Mouse (Mus musculus) spleen, adult 2 months (tissue): ENCODE results near the gene Zfr. TPM values are rescaled to one million over a fixed set of nuclear protein-coding genes. Genes with fewer than 3 reads are reported as not detected.

Experiments
- DNase-seq, 2 experiments: peaks; one replicate each; pipeline versions ENCODE4 v3.0.0 to v3.0.0-alpha.2; 2012 to 2021; ENCODE audit warnings: low spot score in 2 of 2, low read depth in 1 of 2
- H3K27ac ChIP-seq: fragments of 200-500 bp; 2 replicates; pipeline ENCODE4 v1.5.1; 2012; ENCODE audit warnings: low read length, inconsistent platforms; ENCODE audit not compliant: insufficient read depth
- H3K27me3 ChIP-seq: fragments of 200-500 bp; 2 replicates; pipeline ENCODE4 v1.6.1; 2012; ENCODE audit warnings: mild to moderate bottlenecking, moderate library complexity, low read length, inconsistent platforms; ENCODE audit not compliant: control insufficient read depth, insufficient read depth
- H3K36me3 ChIP-seq: fragments of 200-500 bp; 2 replicates; pipeline ENCODE4 v1.6.1; 2012; ENCODE audit warnings: mild to moderate bottlenecking, low read length, inconsistent platforms; ENCODE audit not compliant: control insufficient read depth, insufficient read depth
- H3K4me1 ChIP-seq: fragments of 200-500 bp; 2 replicates; pipeline ENCODE4 v1.6.1; 2011; ENCODE audit warnings: inconsistent platforms; ENCODE audit not compliant: control insufficient read depth, insufficient read depth, insufficient read length
- H3K4me3 ChIP-seq: fragments of 200-500 bp; 2 replicates; pipeline ENCODE4 v1.5.1; 2011; ENCODE audit warnings: mild to moderate bottlenecking, inconsistent platforms; ENCODE audit not compliant: insufficient read depth, insufficient read length; ENCODE audit errors: extremely low read depth
- CTCF ChIP-seq: fragments of 200-500 bp; IDR thresholded peaks from 2 replicates; pipeline ENCODE4 v1.5.1; 2011; ENCODE audit warnings: mild to moderate bottlenecking, inconsistent platforms; ENCODE audit not compliant: insufficient read depth, insufficient read length, insufficient replicate concordance; ENCODE audit errors: extremely low read depth
- POLR2A ChIP-seq: fragments of 200-500 bp; IDR thresholded peaks from 2 replicates; pipeline ENCODE4 v1.6.1; 2011; ENCODE audit warnings: low read depth, low read length, inconsistent platforms
- WGBS: fragments of 180-500 bp; shearing (Covaris S2); methylation state at CpG from one replicate; pipeline ENCODE4 v1.1.7; 2018; 5-methylcytosine and 5-hydroxymethylcytosine counted together
- polyA plus RNA-seq: library from polyadenylated mRNA; depleted of rRNA; stranded (reverse); fragments of >200 nt; gene quantifications from 2 replicates; pipeline ENCODE4 v1.2.3, GENCODE M21; 2012; rRNA removed

Gene Zfr
- polyA plus RNA-seq, result 77.2 and 93.5 TPM in 2 replicates

DNA sequence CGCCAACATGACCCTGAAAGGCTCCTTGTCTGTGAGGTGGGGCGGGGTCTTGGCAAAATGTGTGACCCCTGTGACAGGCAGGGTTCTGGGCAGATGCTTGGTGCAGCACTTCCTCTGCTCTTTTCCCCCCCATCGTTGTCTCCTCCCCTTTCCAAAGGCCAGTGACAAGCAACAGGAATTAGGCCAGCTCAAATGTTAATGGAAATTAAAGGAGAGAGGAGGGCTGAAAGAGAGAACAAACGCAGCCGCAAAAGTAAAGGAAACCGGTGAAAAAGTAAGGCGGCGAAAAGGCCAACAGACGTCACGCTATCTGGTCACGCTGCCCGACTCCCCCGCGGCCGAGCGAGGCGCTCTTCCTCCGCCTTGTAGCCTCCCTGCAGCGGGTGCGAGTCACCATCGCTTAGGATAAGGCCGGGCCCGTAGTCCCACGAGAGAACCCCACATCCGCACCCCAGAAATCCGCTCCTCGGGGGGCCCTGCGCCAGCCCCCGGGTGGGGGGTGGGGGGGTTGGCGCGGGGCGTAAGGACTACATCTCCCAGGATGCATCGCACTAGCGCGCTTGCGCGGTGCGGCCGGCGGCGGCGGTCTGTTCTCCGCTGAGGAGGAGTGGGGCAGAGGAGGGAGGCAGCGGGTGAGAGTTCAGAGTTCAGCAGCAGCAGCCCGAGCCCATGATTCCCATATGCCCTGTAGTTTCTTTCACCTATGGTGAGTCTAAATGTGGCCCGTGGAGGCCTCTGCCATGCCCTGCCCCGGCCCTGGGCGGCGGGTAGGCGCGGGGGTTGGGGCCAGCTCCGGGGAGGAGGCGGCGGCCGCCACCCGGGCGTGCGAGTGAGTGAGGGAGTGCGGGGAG lies at the start of gene Zfr:
Gene Zfr, plus strand, starts transcription at position 590 of the 851 bp plus-strand sequence.
- Histone ChIP-seq H3K27ac (peak within 1 kb of the TSS; percentile 88), H3K27me3 (no peaks in the 10 kb centered on the region), H3K36me3 (no peaks in the 10 kb centered on the region), H3K4me1 (peaks cover 2% of the 10 kb centered on the region), H3K4me3 (peak within 1 kb of the TSS; percentile 75)
- TF ChIP-seq CTCF (0 out of 2 replicates have a peak, but pooled peaks have one; percentile 13), POLR2A (peak; percentile 54; the same call in 1 of the 2 replicates)
- DNase-seq, result peak; percentile 80 to 88
- 1% methylated on average over 59 of the region's 59 CpGs for WGBS

DNA sequence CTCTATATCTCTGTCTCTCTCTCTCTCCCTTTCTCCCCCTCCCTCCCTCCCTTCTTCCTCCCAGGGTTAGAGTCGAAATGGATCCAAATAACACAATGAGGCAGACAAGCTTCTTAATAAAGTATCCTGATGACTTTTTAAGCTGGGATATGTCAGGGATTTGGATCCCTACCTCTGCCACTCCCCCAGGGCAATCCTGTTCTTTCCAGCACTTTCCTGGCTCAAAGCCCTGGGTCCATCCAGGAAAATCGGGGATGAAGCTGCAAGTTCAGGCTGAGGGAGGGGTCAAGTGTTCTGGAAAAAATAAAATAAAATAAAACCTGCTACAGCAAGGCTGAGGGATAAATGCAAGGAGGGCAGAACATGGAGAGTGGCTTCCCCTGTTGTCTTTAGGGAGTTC lies 49.7 kb upstream of the Zfr start:
- DNase-seq, result no peak
- no peak overlapping the region for H3K27ac ChIP-seq
- H3K27me3 ChIP-seq, result no peaks in the 10 kb centered on the region
- 87% methylated on average over 2 of the region's 2 CpGs for WGBS
- TF ChIP-seq POLR2A (no peak), CTCF (no peak)
- H3K4me1 ChIP-seq, result peaks cover 2% of the 10 kb centered on the region
- H3K4me3 ChIP-seq, result no peak overlapping the region
- no peaks in the 10 kb centered on the region for H3K36me3 ChIP-seq

GRCm38 (mm10) chr15:12068395-12069218 lies 49.0 kb upstream of the Zfr start:
- TF ChIP-seq CTCF (no peak), POLR2A (no peak)
- H3K4me1 ChIP-seq, result peaks cover 2% of the 10 kb centered on the region
- no peak overlapping the region for H3K27ac ChIP-seq
- no peaks in the 10 kb centered on the region for H3K27me3 ChIP-seq
- WGBS, result 58% methylated on average over 9 of the region's 9 CpGs
- DNase-seq, result no peak
- no peak overlapping the region for H3K4me3 ChIP-seq
- no peaks in the 10 kb centered on the region for H3K36me3 ChIP-seq

GRCm38 (mm10) chr15:12072709-12073336 lies 44.8 kb upstream of the Zfr start:
- Histone ChIP-seq H3K4me3 (no peak overlapping the region), H3K27me3 (no peaks in the 10 kb centered on the region), H3K36me3 (no peaks in the 10 kb centered on the region), H3K27ac (no peak overlapping the region), H3K4me1 (peaks cover 2% of the 10 kb centered on the region)
- DNase-seq, result no peak
- TF ChIP-seq POLR2A, result no peak
- TF ChIP-seq CTCF, result no peak
- WGBS, result 93% methylated on average over 7 of the region's 7 CpGs

GRCm38 (mm10) chr15:12074426-12074825 lies 43.2 kb upstream of the Zfr start:
- Histone ChIP-seq H3K27me3 (no peaks in the 10 kb centered on the region), H3K27ac (no peak overlapping the region), H3K4me1 (no peaks in the 10 kb centered on the region), H3K4me3 (no peak overlapping the region), H3K36me3 (no peaks in the 10 kb centered on the region)
- TF ChIP-seq CTCF, result no peak
- TF ChIP-seq POLR2A, result no peak
- DNase-seq, result no peak
- WGBS, result 95% methylated on average over 6 of the region's 6 CpGs

DNA sequence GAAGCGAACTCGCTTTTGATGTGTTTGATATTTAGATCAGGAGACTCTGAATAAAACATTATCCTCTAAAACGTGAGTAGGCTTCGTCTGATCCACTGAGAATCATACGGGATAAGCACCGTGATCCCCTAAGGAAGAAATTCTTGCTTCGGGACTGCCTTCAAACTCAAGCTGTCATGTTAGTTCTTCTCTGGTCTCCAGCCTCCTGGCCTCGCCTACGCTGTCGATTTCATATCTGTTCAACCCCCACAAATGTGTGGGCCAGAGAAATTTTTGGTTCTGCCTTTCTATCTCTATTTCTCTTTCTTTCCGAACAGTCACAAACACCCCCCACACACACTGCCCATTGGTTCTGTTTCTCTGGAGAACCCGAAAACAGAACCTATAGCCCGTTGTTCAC lies 35.3 kb upstream of the Zfr start:
- no peak for DNase-seq
- no peak overlapping the region for H3K27ac ChIP-seq
- no peaks in the 10 kb centered on the region for H3K4me1 ChIP-seq
- 92% methylated on average over 13 of the region's 13 CpGs for WGBS
- no peaks in the 10 kb centered on the region for H3K36me3 ChIP-seq
- no peak overlapping the region for H3K4me3 ChIP-seq
- H3K27me3 ChIP-seq, result no peaks in the 10 kb centered on the region
- TF ChIP-seq CTCF (no peak), POLR2A (no peak)
